Mouse (Mus musculus) right cerebral cortex, postnatal 36 days (tissue): ENCODE measurements around the gene Abcc4.

Experiments
- DNase-seq, 2 experiments: peaks; one replicate each; pipeline ENCODE4 v3.0.0; 2022; ENCODE audit warnings: low spot score in 2 of 2, mixed read lengths in 1 of 2

The Abcc4 gene

DNA sequence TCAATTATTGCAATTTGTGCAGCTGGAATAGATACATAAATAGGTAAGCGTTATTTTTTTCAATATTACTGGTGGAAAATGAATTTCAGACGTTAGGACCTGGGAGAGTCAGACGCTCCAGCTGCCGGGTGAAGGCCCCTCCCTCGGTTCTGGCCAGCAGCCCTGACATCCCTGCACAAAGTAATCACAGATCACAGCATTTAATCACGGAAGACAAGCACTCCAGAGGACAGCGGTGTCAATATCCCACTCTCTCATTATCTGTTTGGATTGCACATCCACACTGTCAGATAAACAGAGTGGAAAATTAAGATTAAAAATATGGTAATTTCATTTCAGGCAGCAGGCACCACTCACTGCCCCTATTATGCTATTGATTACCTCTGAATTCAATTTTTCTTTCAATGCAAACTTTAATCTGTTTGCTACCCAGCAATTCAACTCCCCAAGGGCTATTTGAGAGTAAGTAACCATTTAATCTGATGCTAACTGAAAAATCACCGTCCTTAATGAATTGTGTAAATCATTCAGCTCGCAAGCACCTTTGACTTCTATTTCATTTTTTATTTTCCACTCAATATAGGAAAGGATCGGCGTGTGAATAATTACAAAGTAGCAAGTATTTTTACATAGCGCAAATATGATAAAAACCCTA, 270.2 kb downstream of the Abcc4 start:
- DNase-seq, result no peak

DNA sequence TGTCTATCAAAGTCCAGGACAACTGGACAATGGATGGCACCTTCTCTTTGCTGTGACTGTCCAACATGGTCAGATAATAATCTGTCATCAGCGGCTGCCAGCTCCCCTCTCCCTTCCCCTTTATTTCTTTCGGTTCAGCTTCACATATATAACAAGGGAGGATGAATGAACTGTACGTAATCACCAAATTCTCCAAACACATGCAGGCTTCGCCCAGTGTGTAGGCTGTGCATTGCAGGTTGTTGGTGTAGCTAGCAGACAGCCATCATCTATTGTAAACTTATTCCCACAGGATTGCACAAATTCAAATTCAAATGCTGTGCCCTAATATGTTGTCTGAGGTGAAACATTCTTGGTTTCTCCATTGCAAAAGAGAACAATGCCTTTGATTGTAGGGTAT, 271.2 kb downstream of the Abcc4 start:
- DNase-seq, result no peak

- DNase-seq, result no peak
Measured at GRCm38 (mm10) chr14:118433848-118434247, 272.2 kb downstream of the Abcc4 start.
